Mouse (Mus musculus): ENCODE results near the gene Zc3h4. TPM values are rescaled to one million over a fixed set of nuclear protein-coding genes. Genes with fewer than 3 reads are reported as not detected.
A peak's percentile ranks its signal among the peaks of the same experiment; 100 is the strongest.

Zc3h4 gene
- polyA plus RNA-seq (2016; fragmentation: Nextera tagmentation; extraction: Ambion mirVana): 26.3 and 26.8 TPM in 2 replicates

DNA sequence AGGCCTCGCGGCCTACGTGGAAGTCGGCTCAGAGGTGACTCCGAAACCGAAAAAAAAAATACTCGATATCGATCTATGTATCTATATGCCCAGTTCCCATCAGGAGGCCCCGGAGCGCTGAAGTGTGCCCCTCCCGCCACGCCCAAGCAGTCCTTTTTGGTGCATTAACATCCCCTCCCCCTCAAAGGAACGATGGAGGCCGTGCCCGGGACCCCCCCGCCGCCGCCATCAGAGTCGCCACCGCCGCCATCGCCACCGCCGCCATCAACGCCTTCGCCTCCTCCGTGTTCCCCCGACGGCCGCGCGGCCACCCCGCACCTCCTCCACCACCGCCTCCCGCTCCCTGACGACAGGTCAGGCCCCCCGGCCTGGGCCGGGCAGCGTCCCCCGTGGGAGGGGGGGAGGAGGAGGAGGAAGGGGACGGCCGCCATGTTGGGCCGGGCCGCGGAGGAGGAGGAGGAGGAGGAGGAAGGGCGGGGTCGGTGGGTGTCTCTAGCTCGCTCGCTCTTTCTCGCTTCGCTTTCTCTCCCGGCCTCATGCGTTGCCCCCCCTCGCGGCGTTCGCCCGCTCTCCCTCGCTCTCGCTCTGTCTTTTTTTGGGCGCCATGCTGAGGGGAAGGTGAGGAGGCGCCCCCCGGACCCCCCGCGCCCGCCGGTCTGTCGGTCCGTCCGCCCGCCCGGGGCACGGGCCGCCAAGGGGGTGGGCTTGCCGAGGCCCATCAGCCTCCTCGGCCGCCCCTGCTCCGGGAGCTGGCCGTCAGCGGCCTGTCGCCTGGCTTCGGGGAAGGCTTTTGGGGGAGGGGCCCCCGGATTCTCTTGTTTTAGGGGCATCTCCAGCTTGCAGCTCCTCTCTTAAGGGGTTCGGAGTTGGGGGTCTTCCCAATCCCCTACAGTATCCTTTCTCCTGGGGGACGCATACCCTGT lies at the start of gene Zc3h4:
Gene Zc3h4 (plus strand): TSS at position 222 of the 923 bp plus-strand sequence.
- peak; percentile 16 for ATAC-seq (ENCODE audit: insufficient number of reproducible peaks, insufficient read depth, low FRiP score, low TSS enrichment, low read depth)

GRCm38 (mm10) chr7:16355854-16356594 lies 44.7 kb upstream of the Zc3h4 start:
- over 99% methylated on average over 3 of the region's 3 CpGs for WGBS

More for the DNA sequence above, at the start of gene Zc3h4:
- H3K4me2 ChIP-seq: peak within 1 kb of the TSS; percentile 81
- no peaks in the 10 kb centered on the region for H3K9me3 ChIP-seq
- peak within 1 kb of the TSS; percentile 88 for H3K4me3 ChIP-seq (replicated peaks)
- H3K27ac ChIP-seq: peak within 1 kb of the TSS; percentile 100
- H3K9ac ChIP-seq (replicated peaks): peak within 1 kb of the TSS; percentile 99
- peaks cover 34% of the 10 kb centered on the region for H3K4me1 ChIP-seq (replicated peaks)
- under 1% methylated on average over 75 of the region's 85 CpGs for WGBS
- no peaks in the 10 kb centered on the region for H3K27me3 ChIP-seq
- peaks cover 10% of the 10 kb centered on the region; the same call in 1 of the 2 replicates for H3K36me3 ChIP-seq

GRCm38 (mm10) chr7:16357602-16358001 lies 43.1 kb upstream of the Zc3h4 start:
- no peak overlapping the region for H3K4me3 ChIP-seq (replicated peaks)
- H3K4me1 ChIP-seq (replicated peaks): no peaks in the 10 kb centered on the region
- no peaks in the 10 kb centered on the region for H3K9me3 ChIP-seq
- WGBS: 93% methylated on average over 3 of the region's 3 CpGs
- no peak for ATAC-seq (ENCODE audit: insufficient number of reproducible peaks, insufficient read depth, low FRiP score, low TSS enrichment, low read depth)
- no peaks in the 10 kb centered on the region for H3K27me3 ChIP-seq
- no peak overlapping the region for H3K27ac ChIP-seq
- H3K36me3 ChIP-seq: peaks cover 75% of the 10 kb centered on the region
- no peak overlapping the region for H3K4me2 ChIP-seq
- H3K9ac ChIP-seq (replicated peaks): no peak overlapping the region

More at GRCm38 (mm10) chr7:16355854-16356594, 44.7 kb upstream of the Zc3h4 start:
- Histone ChIP-seq H3K27me3 (no peaks in the 10 kb centered on the region), H3K4me2 (no peak overlapping the region), H3K9ac (replicated peaks) (no peak overlapping the region), H3K27ac (no peak overlapping the region), H3K36me3 (peaks cover 79% of the 10 kb centered on the region), H3K4me1 (replicated peaks) (no peaks in the 10 kb centered on the region), H3K4me3 (replicated peaks) (no peak overlapping the region), H3K9me3 (no peaks in the 10 kb centered on the region)
- ATAC-seq (ENCODE audit: insufficient number of reproducible peaks, insufficient read depth, low FRiP score, low TSS enrichment, low read depth): no peak

DNA sequence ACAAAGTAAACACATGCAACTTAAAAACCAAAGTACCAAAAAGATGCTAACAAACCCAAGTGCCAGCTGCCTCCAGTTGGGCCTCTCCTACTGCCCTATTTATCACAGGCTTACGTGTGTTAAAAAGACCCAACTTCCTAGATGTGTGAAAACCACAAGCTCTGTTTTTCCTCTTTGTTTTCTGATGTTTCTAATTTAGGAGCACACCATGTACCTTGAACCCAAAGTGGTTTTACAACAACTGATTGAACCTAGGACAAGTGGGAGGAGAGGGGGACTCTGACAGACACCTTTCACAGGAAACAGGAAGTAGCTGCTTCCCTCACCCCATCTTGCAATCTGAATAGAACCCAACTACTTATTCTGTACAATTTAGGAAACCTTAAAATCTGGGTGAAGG lies 36.4 kb upstream of the Zc3h4 start:
- WGBS: 62% methylated on average over 1 of the region's 1 CpGs
- Histone ChIP-seq H3K9ac (replicated peaks) (no peak overlapping the region), H3K27me3 (no peaks in the 10 kb centered on the region), H3K4me2 (no peak overlapping the region), H3K27ac (no peak overlapping the region), H3K4me3 (replicated peaks) (no peak overlapping the region), H3K9me3 (no peaks in the 10 kb centered on the region), H3K36me3 (peaks cover 86% of the 10 kb centered on the region), H3K4me1 (replicated peaks) (0 out of 2 replicates have a peak, but pooled peaks cover 12% of the 10 kb centered on the region)
- no peak for ATAC-seq (ENCODE audit: insufficient number of reproducible peaks, insufficient read depth, low FRiP score, low TSS enrichment, low read depth)

DNA sequence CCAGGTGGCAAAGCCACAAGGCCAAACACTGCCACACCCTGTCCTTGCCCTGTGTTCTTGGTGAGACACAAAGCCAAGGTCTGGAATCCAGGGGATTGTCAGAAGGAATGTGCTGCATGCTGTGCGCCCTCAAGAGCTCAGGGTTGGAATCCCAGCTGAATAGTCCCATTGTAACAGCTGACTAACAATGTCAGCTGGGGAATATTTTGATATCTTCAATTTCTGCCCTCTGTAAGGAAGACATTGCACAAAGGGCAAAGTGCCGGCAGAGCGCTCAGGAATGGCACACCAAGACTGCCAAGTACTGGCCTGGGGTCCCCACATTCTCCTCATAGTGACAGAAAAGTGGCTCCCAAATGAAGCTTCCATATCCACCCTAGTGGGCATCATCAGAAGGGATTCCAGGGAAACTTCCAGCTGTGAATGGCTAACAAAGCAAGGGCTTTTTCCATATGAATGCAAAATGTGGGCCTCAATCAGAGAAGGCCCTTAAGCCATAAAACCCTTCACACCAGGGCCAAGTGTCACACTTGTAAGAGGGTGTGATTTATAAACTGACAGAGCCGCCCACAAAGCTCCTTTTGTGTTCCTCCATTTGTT lies 35.7 kb upstream of the Zc3h4 start:
- 47% methylated on average over 4 of the region's 4 CpGs for WGBS
- Histone ChIP-seq H3K4me3 (replicated peaks) (no peak overlapping the region), H3K9ac (replicated peaks) (no peak overlapping the region), H3K36me3 (peaks cover 92% of the 10 kb centered on the region), H3K9me3 (no peaks in the 10 kb centered on the region), H3K27me3 (no peaks in the 10 kb centered on the region), H3K4me2 (no peak overlapping the region), H3K4me1 (replicated peaks) (0 out of 2 replicates have a peak, but pooled peaks cover 12% of the 10 kb centered on the region), H3K27ac (peak overlapping the region; percentile 70; the same call in 1 of the 2 replicates)
- no peak for ATAC-seq (ENCODE audit: insufficient number of reproducible peaks, insufficient read depth, low FRiP score, low TSS enrichment, low read depth)

- Histone ChIP-seq H3K9me3 (no peaks in the 10 kb centered on the region), H3K36me3 (peaks cover 94% of the 10 kb centered on the region), H3K4me1 (replicated peaks) (0 out of 2 replicates have a peak, but pooled peaks cover 12% of the 10 kb centered on the region), H3K4me2 (no peak overlapping the region), H3K27ac (0 out of 2 replicates have a peak overlapping the region, but pooled peaks have one; percentile 70), H3K9ac (replicated peaks) (no peak overlapping the region), H3K4me3 (replicated peaks) (no peak overlapping the region), H3K27me3 (no peaks in the 10 kb centered on the region)
- no peak for ATAC-seq (ENCODE audit: insufficient number of reproducible peaks, insufficient read depth, low FRiP score, low TSS enrichment, low read depth)
- 69% methylated on average over 10 of the region's 10 CpGs for WGBS
These were observed 34.5 kb upstream of the Zc3h4 start for GRCm38 (mm10) chr7:16366133-16366646.

DNA sequence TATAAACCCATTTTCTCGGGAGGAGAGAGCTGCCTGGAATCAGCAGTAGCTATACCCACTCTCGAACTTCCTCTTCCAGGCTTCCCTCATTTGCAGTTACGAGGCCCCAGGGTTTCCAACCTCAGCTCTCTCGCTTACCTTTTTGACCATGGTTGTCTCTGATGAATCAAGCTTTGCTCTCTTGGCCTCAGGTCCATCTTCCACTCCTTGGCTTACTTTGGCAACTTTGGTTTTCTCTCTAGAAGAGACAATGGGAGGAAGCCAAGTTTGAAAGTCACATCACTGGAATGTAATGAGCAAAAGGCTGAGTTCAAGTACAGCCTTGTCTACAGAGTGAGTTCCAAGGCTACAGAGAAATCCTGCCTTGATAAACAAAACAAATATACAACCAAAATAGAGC lies 34.0 kb upstream of the Zc3h4 start:
- H3K36me3 ChIP-seq: peaks cover 94% of the 10 kb centered on the region
- H3K27me3 ChIP-seq: no peaks in the 10 kb centered on the region
- H3K9me3 ChIP-seq: no peaks in the 10 kb centered on the region
- H3K4me3 ChIP-seq (replicated peaks): no peak overlapping the region
- H3K4me1 ChIP-seq (replicated peaks): 0 out of 2 replicates have a peak, but pooled peaks cover 12% of the 10 kb centered on the region
- H3K9ac ChIP-seq (replicated peaks): no peak overlapping the region
- 81% methylated on average over 4 of the region's 4 CpGs for WGBS
- H3K27ac ChIP-seq: no peak overlapping the region
- H3K4me2 ChIP-seq: no peak overlapping the region
- no peak for ATAC-seq (ENCODE audit: insufficient number of reproducible peaks, insufficient read depth, low FRiP score, low TSS enrichment, low read depth)

DNA sequence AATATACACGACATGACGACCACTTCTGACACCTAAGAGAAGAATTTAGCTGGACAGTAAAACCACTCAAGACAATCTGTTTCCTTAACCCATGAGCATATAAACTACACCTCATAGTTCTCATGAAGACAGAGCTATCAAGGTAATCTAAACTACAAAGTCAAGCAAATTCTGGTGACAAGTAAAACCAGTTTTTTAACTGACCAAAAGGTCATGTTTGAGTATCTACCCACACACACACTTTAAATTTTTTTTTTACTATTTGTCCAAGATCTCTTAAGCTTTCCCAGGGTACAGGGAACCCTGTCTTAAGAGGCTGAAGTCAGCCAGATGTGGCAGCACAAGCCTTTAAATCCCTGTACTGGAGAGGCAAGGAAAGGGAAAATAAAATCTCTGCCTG lies 31.9 kb upstream of the Zc3h4 start:
- ATAC-seq (ENCODE audit: insufficient number of reproducible peaks, insufficient read depth, low FRiP score, low TSS enrichment, low read depth): no peak
- Histone ChIP-seq H3K4me2 (no peak overlapping the region), H3K27me3 (no peaks in the 10 kb centered on the region), H3K4me3 (replicated peaks) (no peak overlapping the region), H3K27ac (no peak overlapping the region), H3K36me3 (peaks cover 93% of the 10 kb centered on the region), H3K9me3 (no peaks in the 10 kb centered on the region), H3K4me1 (replicated peaks) (0 out of 2 replicates have a peak, but pooled peaks cover 12% of the 10 kb centered on the region), H3K9ac (replicated peaks) (no peak overlapping the region; the same call in 1 of the 2 replicates)
- 80% methylated on average over 2 of the region's 2 CpGs for WGBS

- no peak for ATAC-seq (ENCODE audit: insufficient number of reproducible peaks, insufficient read depth, low FRiP score, low TSS enrichment, low read depth)
- H3K27me3 ChIP-seq: no peaks in the 10 kb centered on the region
- no peak overlapping the region for H3K27ac ChIP-seq
- peaks cover 93% of the 10 kb centered on the region for H3K36me3 ChIP-seq
- WGBS: 96% methylated on average over 2 of the region's 2 CpGs
- no peaks in the 10 kb centered on the region for H3K9me3 ChIP-seq
- H3K9ac ChIP-seq (replicated peaks): no peak overlapping the region
- 0 out of 2 replicates have a peak, but pooled peaks cover 6% of the 10 kb centered on the region for H3K4me1 ChIP-seq (replicated peaks)
- no peak overlapping the region for H3K4me3 ChIP-seq (replicated peaks)
- no peak overlapping the region for H3K4me2 ChIP-seq
These were observed 30.1 kb upstream of the Zc3h4 start for GRCm38 (mm10) chr7:16370596-16370995.

GRCm38 (mm10) chr7:16373719-16374118 lies 27.0 kb upstream of the Zc3h4 start:
- Histone ChIP-seq H3K4me2 (no peak overlapping the region), H3K36me3 (peaks cover 92% of the 10 kb centered on the region), H3K27me3 (no peaks in the 10 kb centered on the region), H3K27ac (no peak overlapping the region), H3K9me3 (no peaks in the 10 kb centered on the region), H3K9ac (replicated peaks) (no peak overlapping the region), H3K4me1 (replicated peaks) (no peaks in the 10 kb centered on the region), H3K4me3 (replicated peaks) (no peak overlapping the region)
- 71% methylated on average over 2 of the region's 2 CpGs for WGBS
- ATAC-seq (ENCODE audit: insufficient number of reproducible peaks, insufficient read depth, low FRiP score, low TSS enrichment, low read depth): no peak
